Mouse (Mus musculus): ENCODE results near the gene Plcl1.

- TF ChIP-seq CTCF (IDR thresholded peaks at IDR 0.05; ENCODE audit: low read depth, low read length) (no peak), POLR2A (IDR thresholded peaks at IDR 0.05; ENCODE audit: borderline replicate concordance, low read depth, low read length) (no peak)
Observed at GRCm38 (mm10) chr1:55702106-55702505, 296.4 kb downstream of the Plcl1 start.
